Mouse (Mus musculus) bone marrow, adult 2 months (tissue): Measurements from ENCODE around the gene Pnp2.

ENCODE experiments used
- CTCF ChIP-seq: fragments of 200-500 bp; IDR thresholded peaks from 2 replicates; pipeline ENCODE4 v1.5.1; 2011; ENCODE audit warnings: low read length, control low read depth; ENCODE audit not compliant: control insufficient read depth, insufficient read depth
- POLR2A ChIP-seq: fragments of 200-500 bp; IDR thresholded peaks from 2 replicates; pipeline ENCODE4 v1.6.1; 2011; ENCODE audit warnings: low read depth, mild to moderate bottlenecking, control low read depth, low read length, borderline replicate concordance; ENCODE audit not compliant: control insufficient read depth

- TF ChIP-seq CTCF (no peak), POLR2A (no peak)
These were observed 19.2 kb downstream of the Pnp2 start for GRCm38 (mm10) chr14:50975001-50975400.
